Mouse (Mus musculus) testis, postnatal 10 days (tissue): ENCODE measurements at regions not wholly inside any gene's neighbourhood (a gene's known extent, or its start where the extent isn't known, plus 50 kb on each side); places are given as distances from the start of the nearest gene placed in this dataset.

ENCODE experiments used
- DNase-seq: peaks from one replicate; pipeline ENCODE4 v3.0.0; 2021; ENCODE audit warnings: low spot score

- DNase-seq: no peak
Observed at GRCm38 (mm10) chr3:35318348-35318747, 435.6 kb upstream of the Atp11b start.

DNA sequence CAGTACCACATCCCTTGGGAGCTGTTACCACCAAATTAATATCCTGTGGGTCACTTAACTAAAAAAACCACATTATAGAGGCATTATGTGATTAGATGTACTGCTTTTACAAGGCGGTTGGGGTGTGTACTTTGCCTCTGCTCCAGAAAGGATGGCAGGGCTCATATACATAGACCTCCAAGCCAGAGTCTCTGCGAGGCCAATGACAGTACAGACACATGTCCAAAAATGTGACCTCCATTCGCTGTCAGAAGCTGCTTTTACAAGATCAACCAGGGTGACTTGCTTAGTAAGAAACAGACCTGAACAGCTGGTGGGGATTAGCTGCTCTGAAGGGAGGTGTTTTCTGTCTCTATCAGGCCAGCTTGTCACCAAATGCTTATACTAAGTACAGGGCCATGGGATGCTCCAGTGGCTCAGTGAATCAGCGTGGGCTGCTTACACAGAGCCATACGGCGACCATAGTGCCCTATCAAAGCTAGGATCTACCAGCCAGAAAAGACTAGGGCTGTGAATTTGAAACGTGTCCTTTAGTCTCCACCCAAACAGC is 433.0 kb upstream of the Atp11b start:
- DNase-seq: no peak

- no peak for DNase-seq
Observed at GRCm38 (mm10) chr3:35321991-35322390, 431.9 kb upstream of the Atp11b start.

DNA sequence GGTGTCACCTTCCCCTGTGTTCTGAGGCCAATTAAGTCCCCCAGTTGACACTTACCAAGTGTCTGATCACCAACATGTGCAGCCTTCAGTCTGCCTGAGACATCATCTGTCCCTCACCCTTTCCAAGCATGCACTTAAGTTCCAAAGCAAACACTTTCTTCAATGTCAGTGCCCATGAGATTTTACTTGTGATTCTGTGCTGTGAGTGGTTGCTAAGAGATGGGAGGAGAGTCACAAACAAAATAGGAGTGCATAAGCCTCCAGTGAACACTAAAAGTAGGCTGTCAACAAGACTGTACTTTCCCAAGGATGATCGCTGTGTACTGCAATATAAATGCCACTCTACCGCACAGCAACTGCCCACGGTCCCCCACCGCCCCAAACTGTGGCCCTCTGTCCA is 431.0 kb upstream of the Atp11b start:
- DNase-seq: no peak

- peak; percentile 82 for DNase-seq
Observed at GRCm38 (mm10) chr3:35323450-35324077, 430.3 kb upstream of the Atp11b start.

- no peak for DNase-seq
Observed at GRCm38 (mm10) chr3:35324186-35324585, 429.7 kb upstream of the Atp11b start.

GRCm38 (mm10) chr3:35332534-35333272 is 421.2 kb upstream of the Atp11b start:
- DNase-seq: no peak

DNA sequence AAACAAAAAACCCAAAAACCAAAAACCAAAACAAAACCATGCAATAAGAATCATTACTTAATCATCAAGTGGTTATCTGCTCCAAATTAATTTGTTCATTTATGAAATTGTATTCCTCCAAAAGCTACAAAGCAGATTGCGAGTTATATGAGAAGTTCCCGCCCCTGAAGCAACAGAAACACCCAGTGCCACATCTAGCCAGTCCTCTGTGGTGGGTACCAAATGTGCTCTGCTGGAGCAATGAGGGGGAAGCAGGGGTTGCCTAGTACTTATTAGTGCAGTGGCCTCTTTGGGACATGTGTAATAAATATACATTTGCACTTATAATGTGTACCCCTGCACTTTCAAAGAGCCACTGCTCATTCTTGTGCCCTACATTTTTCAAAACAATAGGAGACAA is 419.9 kb upstream of the Atp11b start:
- no peak for DNase-seq

- DNase-seq: no peak
Observed at GRCm38 (mm10) chr3:35334546-35334945, 419.4 kb upstream of the Atp11b start.

- DNase-seq: no peak
Observed at GRCm38 (mm10) chr3:35335837-35336236, 418.1 kb upstream of the Atp11b start.

- DNase-seq: no peak
Observed at GRCm38 (mm10) chr3:35340525-35340924, 413.4 kb upstream of the Atp11b start.

GRCm38 (mm10) chr3:35340935-35341800 is 412.7 kb upstream of the Atp11b start:
- DNase-seq: peak; percentile 56

GRCm38 (mm10) chr3:35341840-35342239 is 412.1 kb upstream of the Atp11b start:
- DNase-seq: no peak

DNA sequence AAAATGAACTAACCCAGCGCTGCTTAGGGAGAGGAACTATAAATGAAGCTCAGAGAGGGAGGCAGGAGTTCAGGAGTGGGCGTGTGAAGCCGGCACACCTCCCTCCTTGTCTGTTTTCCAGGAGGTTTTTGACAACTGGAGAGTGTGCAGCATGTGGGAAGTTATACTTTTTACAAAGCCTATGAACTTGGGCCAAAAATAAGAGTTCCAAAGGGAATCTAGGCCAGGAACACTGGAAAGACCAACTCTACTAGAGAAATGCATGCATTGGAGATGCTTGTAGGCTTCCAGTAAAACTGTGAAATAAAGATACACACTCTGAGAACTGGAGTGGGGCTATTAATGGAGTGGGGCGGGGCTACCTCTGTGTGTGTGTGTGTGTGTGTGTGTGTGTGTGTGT is 411.3 kb upstream of the Atp11b start:
- no peak for DNase-seq

- DNase-seq: no peak
Observed at GRCm38 (mm10) chr3:35343936-35344335, 410.0 kb upstream of the Atp11b start.

DNA sequence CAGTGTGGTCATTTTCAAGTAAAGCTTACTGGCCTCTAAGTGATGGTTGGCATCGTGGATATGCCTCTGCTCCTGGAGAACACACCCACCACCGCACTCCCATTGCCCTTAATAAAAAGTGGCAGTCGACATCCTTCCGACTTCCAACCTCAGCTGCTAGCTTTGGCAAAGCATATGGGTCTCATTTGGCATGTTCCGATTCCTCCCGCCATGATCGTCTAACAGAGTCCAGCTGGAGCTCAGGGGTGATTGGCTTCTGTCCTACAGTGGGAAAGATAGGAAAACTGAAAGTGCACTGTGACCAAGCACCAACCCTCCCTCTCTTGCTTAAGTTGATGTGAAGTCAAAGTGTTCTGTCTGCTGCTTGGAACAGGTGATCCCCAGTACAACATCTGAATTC is 404.8 kb upstream of the Atp11b start:
- no peak for DNase-seq

DNA sequence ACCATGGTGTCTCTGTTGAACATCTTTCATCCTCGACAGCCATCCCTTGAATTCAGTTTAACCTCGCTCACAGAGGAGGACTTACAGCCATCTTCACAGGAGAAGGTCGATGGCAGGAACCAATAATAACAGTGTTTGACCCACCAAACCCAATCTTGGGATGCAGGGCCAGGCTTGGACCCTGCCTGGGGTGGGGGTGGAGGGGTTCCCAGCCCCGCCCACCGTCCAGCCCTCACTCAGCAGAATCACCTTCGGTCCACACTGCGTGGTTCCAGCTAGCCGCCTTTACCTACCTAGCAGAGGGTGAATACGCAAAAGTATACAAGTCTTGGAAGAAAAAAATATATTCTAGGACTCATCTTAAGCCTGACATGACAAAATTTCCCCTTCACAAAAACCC is 400.5 kb upstream of the Atp11b start:
- no peak for DNase-seq

DNA sequence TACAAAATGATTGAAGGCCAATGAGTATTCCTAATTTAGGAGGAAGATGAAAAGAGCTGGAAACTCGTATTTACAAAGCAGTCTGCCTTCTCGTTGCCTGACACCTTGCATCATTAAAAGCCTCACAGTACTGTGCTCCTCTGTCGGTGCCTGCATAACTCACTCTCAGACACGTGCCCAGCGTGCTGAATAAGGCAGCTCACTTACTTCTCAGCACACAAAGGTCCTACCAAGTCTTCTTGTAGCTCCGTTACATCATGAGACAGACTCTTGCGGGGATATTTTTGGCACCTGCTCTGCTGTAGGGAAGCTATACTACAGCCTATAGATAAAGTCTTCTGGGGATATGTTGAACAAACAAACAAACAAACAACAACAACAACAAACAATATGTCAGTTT is 400.0 kb upstream of the Atp11b start:
- DNase-seq: no peak

- DNase-seq: no peak
Observed at GRCm38 (mm10) chr3:35354356-35354755, 399.6 kb upstream of the Atp11b start.

GRCm38 (mm10) chr3:35357111-35357510 is 396.8 kb upstream of the Atp11b start:
- DNase-seq: no peak

GRCm38 (mm10) chr3:35358541-35358940 is 395.4 kb upstream of the Atp11b start:
- no peak for DNase-seq

- DNase-seq: no peak
Observed at GRCm38 (mm10) chr3:35359288-35359687, 394.6 kb upstream of the Atp11b start.

GRCm38 (mm10) chr3:35360515-35360914 is 393.4 kb upstream of the Atp11b start:
- DNase-seq: no peak
